Mouse (Mus musculus) kidney, adult 11 months (tissue): ENCODE results near the gene Hprt.

Experiments
- DNase-seq: peaks from one replicate; pipeline ENCODE4 v3.0.0; 2022

Hprt gene

GRCm38 (mm10) chrX:53045187-53045903 is 57.4 kb downstream of the Hprt start:
- DNase-seq: peak; percentile 45

GRCm38 (mm10) chrX:53046033-53046432 is 58.1 kb downstream of the Hprt start:
- no peak for DNase-seq

- DNase-seq: no peak
Measured at GRCm38 (mm10) chrX:53046911-53047310, 59.0 kb downstream of the Hprt start.

GRCm38 (mm10) chrX:53049196-53049595 is 61.3 kb downstream of the Hprt start:
- DNase-seq: no peak

GRCm38 (mm10) chrX:53050353-53050752 is 62.4 kb downstream of the Hprt start:
- DNase-seq: no peak

- no peak for DNase-seq
Measured at GRCm38 (mm10) chrX:53052652-53053500, 64.9 kb downstream of the Hprt start.

GRCm38 (mm10) chrX:53053885-53054284 is 65.9 kb downstream of the Hprt start:
- no peak for DNase-seq

GRCm38 (mm10) chrX:53055771-53056170 is 67.8 kb downstream of the Hprt start:
- no peak for DNase-seq

- peak; percentile 27 for DNase-seq
Measured at GRCm38 (mm10) chrX:53056627-53057026, 68.7 kb downstream of the Hprt start.

GRCm38 (mm10) chrX:53057054-53057759 is 69.3 kb downstream of the Hprt start:
- DNase-seq: peak; percentile 80

- no peak for DNase-seq
Measured at GRCm38 (mm10) chrX:53057760-53058090, 69.8 kb downstream of the Hprt start.

GRCm38 (mm10) chrX:53058459-53059280 is 70.7 kb downstream of the Hprt start:
- DNase-seq: no peak

- DNase-seq: no peak
Measured at GRCm38 (mm10) chrX:53059426-53060007, 71.6 kb downstream of the Hprt start.

- DNase-seq: no peak
Measured at GRCm38 (mm10) chrX:53064406-53064805, 76.5 kb downstream of the Hprt start.
